Mouse (Mus musculus): ENCODE measurements around the gene Cep95. TPM values are rescaled to one million over a fixed set of nuclear protein-coding genes. Genes with fewer than 3 reads are reported as not detected.
"Not testable (repeated sequence)": the region's sequence is repeated elsewhere in the genome, so short reads cannot be mapped to it uniquely, and the experiment has no call there.

The Cep95 gene
- total RNA-seq (2014; fragmentation: Nextera tagmentation) (16.4 and 37.4 TPM in 2 replicates), total RNA-seq (2017) (18.3 and 19.9 TPM in 2 replicates)

GRCm38 (mm10) chr11:106788775-106789459 lies at the start of gene Cep95, which contains the start of gene Ddx5:
TSS of gene Cep95 (plus strand) at chr11:106789252.
TSS of gene Ddx5 (minus strand) at chr11:106789185.
- ATAC-seq (replicated peaks; ENCODE audit: poor library complexity, severe bottlenecking): peak; percentile 66

GRCm38 (mm10) chr11:106740724-106741123 lies 48.3 kb upstream of the Cep95 start:
- ATAC-seq (replicated peaks; ENCODE audit: poor library complexity, severe bottlenecking): not testable (repeated sequence)

DNA sequence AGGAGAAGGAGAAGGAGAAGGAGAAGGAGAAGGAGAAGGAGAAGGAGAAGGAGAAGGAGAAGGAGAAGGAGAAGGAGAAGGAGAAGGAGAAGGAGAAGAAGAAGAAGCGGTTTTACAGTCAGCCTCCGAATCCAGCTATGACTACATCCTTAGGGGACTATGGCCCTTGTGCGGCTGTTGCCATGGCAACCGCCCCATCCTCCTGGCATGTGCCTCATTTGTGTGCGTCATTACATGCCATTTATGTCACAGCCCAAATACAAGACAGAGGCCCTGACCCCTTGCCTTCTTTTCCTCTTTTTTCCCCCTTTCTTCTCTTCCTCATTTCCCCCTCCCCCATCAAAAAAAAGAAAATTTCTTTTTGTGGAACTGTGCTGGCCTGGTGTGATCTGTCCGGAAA lies 47.8 kb upstream of the Cep95 start:
- ATAC-seq (replicated peaks; ENCODE audit: poor library complexity, severe bottlenecking): peak; percentile 31; the same call in 1 of the 2 replicates

DNA sequence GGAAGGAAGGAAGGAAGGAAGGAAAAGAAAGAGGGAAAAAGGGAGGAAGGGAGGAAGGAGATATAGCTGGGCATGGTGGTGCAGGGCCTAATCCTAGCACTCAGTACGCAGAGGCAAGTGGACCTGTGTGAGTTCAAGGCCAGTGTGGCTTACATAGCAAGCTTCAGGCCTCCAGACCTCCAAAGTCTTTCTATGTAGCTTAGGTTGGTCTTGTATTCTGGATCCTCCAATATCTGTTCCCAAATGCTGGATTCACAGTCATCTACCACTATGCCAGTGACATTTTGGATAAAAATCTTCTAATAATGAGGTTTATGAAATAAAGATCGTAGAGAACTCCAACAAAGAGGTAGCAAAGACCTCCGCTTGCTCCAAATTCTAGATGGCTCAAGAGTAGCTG lies 47.2 kb upstream of the Cep95 start:
- ATAC-seq (replicated peaks; ENCODE audit: poor library complexity, severe bottlenecking): no peak

GRCm38 (mm10) chr11:106742388-106742841 lies 46.6 kb upstream of the Cep95 start:
- ATAC-seq (replicated peaks; ENCODE audit: poor library complexity, severe bottlenecking): peak; percentile 33; the same call in 1 of the 2 replicates

DNA sequence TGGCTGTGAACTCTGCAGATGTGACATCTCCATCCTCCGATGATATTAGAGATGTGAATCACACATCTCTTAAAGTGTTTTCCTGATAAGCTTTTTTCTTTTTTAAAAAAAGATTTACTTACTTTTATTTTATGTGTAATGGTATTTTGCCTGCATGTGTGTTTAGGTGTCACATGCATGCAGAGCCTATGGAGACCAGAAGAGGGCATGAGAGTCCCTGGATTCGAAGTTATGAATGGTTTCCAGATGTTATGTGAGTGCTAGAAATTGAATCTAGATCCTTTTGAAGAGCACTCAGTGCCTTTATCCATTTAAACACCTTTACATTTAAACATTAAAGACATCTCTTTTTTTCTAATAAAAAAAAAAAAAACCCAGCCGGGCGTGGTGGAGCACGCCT lies 44.1 kb upstream of the Cep95 start:
- ATAC-seq (replicated peaks; ENCODE audit: poor library complexity, severe bottlenecking): no peak

DNA sequence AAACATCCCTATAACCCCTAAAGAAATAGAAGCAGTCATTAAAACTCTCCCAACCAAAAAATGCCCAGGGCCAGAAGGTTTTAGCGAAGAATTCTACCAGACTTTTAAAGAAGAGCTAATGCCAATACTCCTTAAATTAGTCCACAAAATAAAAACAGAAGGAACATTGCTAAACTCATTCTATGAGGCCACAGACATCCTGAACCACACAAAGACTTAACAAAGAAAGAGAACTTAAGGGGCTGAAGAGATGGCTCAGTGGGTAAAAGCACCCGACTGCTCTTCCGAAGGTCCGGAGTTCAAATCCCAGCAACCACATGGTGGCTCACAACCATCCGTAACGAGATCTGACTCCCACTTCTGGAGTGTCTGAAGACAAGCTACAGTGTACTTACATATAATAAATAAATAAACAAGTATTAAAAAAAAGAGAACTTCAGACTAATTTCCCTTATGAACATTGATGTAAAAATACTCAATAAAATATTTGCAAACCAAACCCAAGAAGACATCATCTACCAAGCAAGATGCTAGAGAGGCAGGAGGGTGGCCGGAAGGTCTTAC lies 39.4 kb upstream of the Cep95 start:
- not testable (repeated sequence) for ATAC-seq (replicated peaks; ENCODE audit: poor library complexity, severe bottlenecking)

DNA sequence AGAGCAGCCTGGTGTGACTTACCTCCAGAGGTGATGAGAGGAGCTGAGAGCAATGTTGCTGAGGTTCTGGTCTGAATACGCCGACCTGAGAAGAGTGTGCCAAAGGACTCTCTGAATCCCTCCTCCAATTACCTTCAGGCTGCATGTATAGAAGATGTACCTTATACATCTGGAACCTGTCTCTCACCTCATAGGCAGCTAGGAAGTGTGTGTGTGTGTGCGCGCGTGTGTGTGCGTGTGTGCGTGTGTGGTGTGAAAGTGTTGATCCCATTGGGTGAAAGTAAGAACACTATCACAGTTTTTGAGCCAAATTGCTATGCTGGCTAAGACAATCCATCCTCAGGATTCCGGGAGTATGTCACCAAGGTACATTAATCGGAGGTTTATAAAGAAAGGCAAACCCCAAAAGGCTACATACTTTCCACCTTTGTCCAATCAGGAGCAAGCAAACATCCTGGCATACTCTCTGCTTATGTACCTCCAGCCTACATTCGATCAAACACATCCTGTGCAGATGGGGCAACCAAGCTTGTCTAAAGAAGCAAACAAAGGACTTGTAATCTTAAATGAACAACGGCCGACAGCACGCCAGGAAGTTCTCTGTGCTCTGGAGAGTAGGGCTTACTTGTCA lies 38.8 kb upstream of the Cep95 start, which contains the start of gene Pecam1:
Gene Pecam1, minus strand, starts transcription at position 508 of the 631 bp plus-strand sequence.
- peak; percentile 34 for ATAC-seq (replicated peaks; ENCODE audit: poor library complexity, severe bottlenecking)

DNA sequence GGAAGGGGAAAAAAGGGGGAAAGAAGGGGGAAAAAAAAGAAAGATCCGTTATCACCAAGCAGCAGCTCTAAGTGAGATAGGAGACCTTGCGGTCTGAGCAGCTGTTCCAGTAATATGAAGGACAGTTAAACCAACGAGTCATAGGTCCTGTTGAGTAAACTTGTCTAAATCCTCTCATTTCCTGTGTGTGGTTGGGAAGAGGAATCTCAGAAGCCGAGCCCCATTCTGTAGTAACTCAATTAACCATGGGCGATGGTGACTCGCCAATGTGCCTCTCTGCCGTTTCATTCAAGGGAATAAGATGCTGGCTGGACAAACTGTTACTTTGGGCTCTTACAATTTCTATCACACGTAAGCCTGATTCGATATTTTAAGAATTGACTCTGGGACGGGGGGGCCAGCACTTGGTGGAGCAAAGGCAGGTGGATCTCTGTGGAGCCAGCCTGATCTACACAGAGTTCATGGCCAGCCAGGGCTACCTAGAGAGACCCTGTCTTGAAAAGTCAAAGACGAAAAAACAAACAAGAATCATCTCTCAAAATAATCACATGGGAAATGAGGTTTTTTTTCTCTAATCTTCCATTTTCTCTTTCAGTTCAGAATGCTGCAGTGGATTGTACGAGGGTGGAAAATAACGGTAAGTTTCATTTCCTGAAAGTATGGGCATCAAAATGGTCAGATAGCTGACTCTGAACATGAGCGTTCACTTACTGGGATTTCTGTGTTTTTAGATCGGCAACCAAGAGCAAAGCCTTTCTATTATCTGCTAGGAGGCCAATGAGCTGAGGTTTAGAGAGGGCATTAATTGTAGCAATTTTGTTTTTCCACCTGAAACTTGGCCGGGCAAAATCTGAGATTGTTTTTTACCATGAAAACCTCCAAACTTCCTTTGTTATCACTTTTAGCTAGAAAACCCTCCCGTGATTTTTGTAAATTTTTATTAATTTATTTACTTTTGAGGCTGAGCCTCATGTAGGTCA lies 37.7 kb upstream of the Cep95 start, which contains the start of gene Milr1:
Gene Milr1, plus strand, starts transcription at position 188 of the 980 bp plus-strand sequence.
- peak; percentile 79 for ATAC-seq (replicated peaks; ENCODE audit: poor library complexity, severe bottlenecking)

GRCm38 (mm10) chr11:106752103-106752502 lies 36.9 kb upstream of the Cep95 start:
- peak; percentile 85 for ATAC-seq (replicated peaks; ENCODE audit: poor library complexity, severe bottlenecking)

GRCm38 (mm10) chr11:106753314-106753713 lies 35.7 kb upstream of the Cep95 start:
- no peak for ATAC-seq (replicated peaks; ENCODE audit: poor library complexity, severe bottlenecking)

GRCm38 (mm10) chr11:106755583-106755982 lies 33.5 kb upstream of the Cep95 start:
- no peak for ATAC-seq (replicated peaks; ENCODE audit: poor library complexity, severe bottlenecking)

- peak; percentile 75 for ATAC-seq (replicated peaks; ENCODE audit: poor library complexity, severe bottlenecking)
These were observed 30.0 kb upstream of the Cep95 start for GRCm38 (mm10) chr11:106759028-106759427.

GRCm38 (mm10) chr11:106760511-106760910 lies 28.5 kb upstream of the Cep95 start:
- ATAC-seq (replicated peaks; ENCODE audit: poor library complexity, severe bottlenecking): no peak

DNA sequence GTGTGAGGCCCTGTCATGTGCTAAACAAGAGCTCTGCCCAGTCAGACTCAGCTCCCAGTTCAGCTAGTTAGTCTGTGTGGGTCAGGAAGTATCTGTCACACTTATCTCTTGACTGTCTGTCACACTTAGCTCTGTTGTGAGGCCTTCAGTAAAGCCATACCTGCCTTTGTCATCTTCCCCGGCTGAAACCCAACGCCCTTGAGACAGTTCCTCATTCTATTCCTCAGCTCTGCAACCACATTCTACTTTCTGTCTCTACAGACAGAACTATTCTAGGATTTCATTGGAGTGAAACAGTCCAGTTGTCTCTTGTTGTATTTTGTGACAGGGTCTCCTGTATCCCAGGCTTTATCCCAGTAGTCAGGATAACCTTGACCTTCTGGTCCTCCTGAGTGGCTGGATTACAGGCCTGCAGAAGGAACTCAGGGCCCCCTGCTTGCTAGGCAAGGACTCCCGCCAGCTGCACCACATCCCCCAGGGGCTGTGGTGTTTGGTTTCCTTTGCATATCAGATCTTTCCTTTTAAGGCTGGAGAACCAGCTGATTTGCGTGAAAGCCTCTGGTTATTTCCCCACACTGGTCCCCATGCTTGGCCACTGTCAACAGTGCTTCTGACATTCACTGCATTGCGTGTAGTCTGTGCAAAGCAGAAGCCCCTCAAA lies 26.8 kb upstream of the Cep95 start:
- peak; percentile 75 for ATAC-seq (replicated peaks; ENCODE audit: poor library complexity, severe bottlenecking)

- ATAC-seq (replicated peaks; ENCODE audit: poor library complexity, severe bottlenecking): no peak
These were observed 26.3 kb upstream of the Cep95 start for GRCm38 (mm10) chr11:106762800-106763185.

GRCm38 (mm10) chr11:106766611-106767162 lies 22.4 kb upstream of the Cep95 start:
- ATAC-seq (replicated peaks; ENCODE audit: poor library complexity, severe bottlenecking): no peak

GRCm38 (mm10) chr11:106767516-106767915 lies 21.5 kb upstream of the Cep95 start:
- ATAC-seq (replicated peaks; ENCODE audit: poor library complexity, severe bottlenecking): no peak
